Mouse (Mus musculus): ENCODE measurements around the gene Ddr2. TPM values are rescaled to one million over a fixed set of nuclear protein-coding genes. Genes with fewer than 3 reads are reported as not detected.

Gene Ddr2
- polyA plus RNA-seq, 1 experiment from 2014 or later, result 8.9 TPM

DNA sequence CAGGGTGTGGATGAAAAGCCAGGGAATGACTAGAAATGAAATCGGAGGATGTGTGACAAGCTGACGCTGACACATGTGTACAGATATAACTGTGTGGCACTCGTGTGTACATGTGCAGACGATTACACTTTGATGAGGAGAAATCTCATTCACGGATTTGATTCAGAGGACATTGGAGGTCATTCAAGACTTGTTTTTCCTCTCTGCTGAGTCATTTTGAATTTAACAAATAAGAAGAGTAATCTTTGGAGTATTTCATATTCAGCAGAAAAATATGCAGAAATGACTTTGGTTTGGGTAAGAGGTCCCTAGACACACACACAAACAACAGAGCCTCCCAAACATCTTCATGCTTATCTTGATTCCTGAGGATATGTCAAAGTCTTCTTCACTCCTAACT lies 67.6 kb downstream of the Ddr2 start:
- H3K27me3 ChIP-seq (ENCODE audit: control insufficient read depth, insufficient read depth, low read length), result no peaks in the 10 kb centered on the region
- no peak overlapping the region for H3K27ac ChIP-seq (replicated peaks; ENCODE audit: low read depth, low read length)
- 90% methylated on average over 5 of the region's 5 CpGs for WGBS
- H3K9me3 ChIP-seq (ENCODE audit: control insufficient read depth, low read length), result no peaks in the 10 kb centered on the region
- H3K36me3 ChIP-seq (ENCODE audit: control insufficient read depth, insufficient read depth, low read length), result no peaks in the 10 kb centered on the region
- no peak for ATAC-seq (ENCODE audit: low FRiP score, low TSS enrichment)
- no peak overlapping the region for H3K4me2 ChIP-seq (ENCODE audit: low read length)
- no peaks in the 10 kb centered on the region for H3K4me1 ChIP-seq (ENCODE audit: control insufficient read depth, insufficient read depth, low read length)
- H3K4me3 ChIP-seq (replicated peaks; ENCODE audit: low read depth, low read length), result no peak overlapping the region
- DNase-seq, result no peak
- no peak overlapping the region for H3K9ac ChIP-seq (replicated peaks; ENCODE audit: low read length)

DNA sequence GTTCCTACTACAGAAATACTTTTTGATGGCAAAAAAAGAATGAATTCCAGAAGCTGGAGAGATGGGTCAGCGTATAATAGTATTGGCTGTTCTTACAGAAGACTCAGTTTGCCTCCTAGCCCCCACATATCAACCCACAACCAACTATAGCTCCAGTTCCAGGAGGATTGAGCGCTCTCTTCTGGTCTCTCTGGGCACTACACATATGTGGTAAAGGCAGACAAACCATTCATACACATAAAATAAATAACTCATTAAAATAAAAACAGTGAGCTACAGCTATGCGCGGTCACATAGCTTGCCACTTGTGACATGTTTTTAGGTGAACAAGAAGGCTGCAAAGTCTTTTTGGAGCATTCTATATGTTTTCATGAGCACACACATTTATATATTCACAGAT lies 71.2 kb downstream of the Ddr2 start:
- Histone ChIP-seq H3K9ac (replicated peaks; ENCODE audit: low read length) (no peak overlapping the region), H3K4me1 (ENCODE audit: control insufficient read depth, insufficient read depth, low read length) (no peaks in the 10 kb centered on the region), H3K27ac (replicated peaks; ENCODE audit: low read depth, low read length) (no peak overlapping the region), H3K27me3 (ENCODE audit: control insufficient read depth, insufficient read depth, low read length) (no peaks in the 10 kb centered on the region), H3K36me3 (ENCODE audit: control insufficient read depth, insufficient read depth, low read length) (no peaks in the 10 kb centered on the region), H3K9me3 (ENCODE audit: control insufficient read depth, low read length) (no peaks in the 10 kb centered on the region), H3K4me2 (ENCODE audit: low read length) (no peak overlapping the region), H3K4me3 (replicated peaks; ENCODE audit: low read depth, low read length) (no peak overlapping the region)
- no peak for DNase-seq
- 72% methylated on average over 4 of the region's 4 CpGs for WGBS
- ATAC-seq (ENCODE audit: low FRiP score, low TSS enrichment), result no peak

DNA sequence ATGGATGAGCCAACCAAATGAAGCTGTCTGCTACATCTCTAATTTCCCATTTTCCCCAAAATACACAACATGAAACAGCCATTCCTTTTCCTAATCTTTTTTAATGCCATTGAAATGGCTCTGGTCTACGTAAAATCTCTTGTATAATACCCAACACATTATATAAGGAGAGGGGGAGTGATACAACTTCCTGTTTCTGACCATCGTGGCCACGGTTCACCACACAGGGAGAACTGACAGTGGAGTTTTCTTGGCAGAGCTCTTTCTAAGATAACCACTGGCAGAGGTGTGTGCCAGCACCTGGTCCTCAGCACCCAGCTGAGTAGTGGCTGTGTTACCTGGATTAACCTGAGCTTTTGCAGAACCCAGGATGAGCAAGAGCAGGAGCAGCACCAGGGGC lies 75.0 kb downstream of the Ddr2 start:
- ATAC-seq (ENCODE audit: low FRiP score, low TSS enrichment), result no peak
- DNase-seq, result no peak
- no peaks in the 10 kb centered on the region for H3K36me3 ChIP-seq (ENCODE audit: control insufficient read depth, insufficient read depth, low read length)
- H3K9me3 ChIP-seq (ENCODE audit: control insufficient read depth, low read length), result no peaks in the 10 kb centered on the region
- no peak overlapping the region for H3K4me3 ChIP-seq (replicated peaks; ENCODE audit: low read depth, low read length)
- H3K27me3 ChIP-seq (ENCODE audit: control insufficient read depth, insufficient read depth, low read length), result no peaks in the 10 kb centered on the region
- no peak overlapping the region for H3K4me2 ChIP-seq (ENCODE audit: low read length)
- WGBS, result 87% methylated on average over 3 of the region's 3 CpGs
- H3K27ac ChIP-seq (replicated peaks; ENCODE audit: low read depth, low read length), result no peak overlapping the region
- H3K9ac ChIP-seq (replicated peaks; ENCODE audit: low read length), result no peak overlapping the region
- no peaks in the 10 kb centered on the region for H3K4me1 ChIP-seq (ENCODE audit: control insufficient read depth, insufficient read depth, low read length)

DNA sequence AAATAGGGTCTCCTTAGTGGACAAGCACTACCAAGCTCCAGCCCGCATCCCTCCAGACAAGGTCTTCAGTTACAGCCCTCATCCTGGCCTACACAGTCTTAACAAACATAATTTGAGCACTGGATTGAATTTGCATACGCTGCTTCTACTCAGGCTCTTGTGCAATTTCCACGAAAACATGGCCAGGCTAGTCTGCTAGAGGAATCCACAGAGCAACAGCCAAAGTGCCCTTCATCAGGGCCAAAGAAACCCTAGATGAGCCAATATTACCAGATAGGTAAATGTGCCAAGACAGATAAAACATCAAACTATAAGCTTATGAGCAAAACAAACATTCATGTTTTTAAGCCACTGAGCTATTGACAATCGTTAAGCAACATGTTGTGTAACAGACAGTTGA lies 75.6 kb downstream of the Ddr2 start:
- Histone ChIP-seq H3K4me1 (ENCODE audit: control insufficient read depth, insufficient read depth, low read length) (no peaks in the 10 kb centered on the region), H3K27me3 (ENCODE audit: control insufficient read depth, insufficient read depth, low read length) (no peaks in the 10 kb centered on the region), H3K27ac (replicated peaks; ENCODE audit: low read depth, low read length) (no peak overlapping the region), H3K4me2 (ENCODE audit: low read length) (no peak overlapping the region), H3K36me3 (ENCODE audit: control insufficient read depth, insufficient read depth, low read length) (no peaks in the 10 kb centered on the region), H3K9me3 (ENCODE audit: control insufficient read depth, low read length) (no peaks in the 10 kb centered on the region), H3K4me3 (replicated peaks; ENCODE audit: low read depth, low read length) (no peak overlapping the region), H3K9ac (replicated peaks; ENCODE audit: low read length) (no peak overlapping the region)
- DNase-seq, result no peak
- no peak for ATAC-seq (ENCODE audit: low FRiP score, low TSS enrichment)
- WGBS, result 92% methylated on average over 4 of the region's 4 CpGs

DNA sequence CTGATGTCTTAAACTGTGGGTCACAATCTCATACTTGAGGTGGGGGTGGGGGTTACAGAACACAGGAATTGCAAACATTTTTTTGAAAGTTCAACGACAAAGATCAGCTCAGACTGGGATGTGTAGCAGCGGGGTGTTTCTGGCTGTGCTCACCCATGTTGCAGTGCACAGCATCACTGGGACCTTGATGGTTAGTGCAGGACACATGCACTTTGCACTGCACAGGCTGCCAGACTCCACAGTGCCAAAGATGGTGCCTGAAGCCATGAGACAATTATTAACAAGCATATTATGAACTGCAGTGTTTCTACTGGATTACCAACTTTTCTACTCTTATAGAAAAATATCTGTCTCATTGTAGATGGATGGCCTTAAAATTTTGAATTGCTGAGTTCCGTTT lies 78.9 kb downstream of the Ddr2 start:
- no peak for ATAC-seq (ENCODE audit: low FRiP score, low TSS enrichment)
- 89% methylated on average over 3 of the region's 3 CpGs for WGBS
- Histone ChIP-seq H3K9me3 (ENCODE audit: control insufficient read depth, low read length) (no peaks in the 10 kb centered on the region), H3K4me1 (ENCODE audit: control insufficient read depth, insufficient read depth, low read length) (no peaks in the 10 kb centered on the region), H3K4me3 (replicated peaks; ENCODE audit: low read depth, low read length) (no peak overlapping the region), H3K9ac (replicated peaks; ENCODE audit: low read length) (no peak overlapping the region), H3K36me3 (ENCODE audit: control insufficient read depth, insufficient read depth, low read length) (no peaks in the 10 kb centered on the region), H3K27ac (replicated peaks; ENCODE audit: low read depth, low read length) (no peak overlapping the region), H3K4me2 (ENCODE audit: low read length) (no peak overlapping the region), H3K27me3 (ENCODE audit: control insufficient read depth, insufficient read depth, low read length) (no peaks in the 10 kb centered on the region)
- DNase-seq, result no peak

DNA sequence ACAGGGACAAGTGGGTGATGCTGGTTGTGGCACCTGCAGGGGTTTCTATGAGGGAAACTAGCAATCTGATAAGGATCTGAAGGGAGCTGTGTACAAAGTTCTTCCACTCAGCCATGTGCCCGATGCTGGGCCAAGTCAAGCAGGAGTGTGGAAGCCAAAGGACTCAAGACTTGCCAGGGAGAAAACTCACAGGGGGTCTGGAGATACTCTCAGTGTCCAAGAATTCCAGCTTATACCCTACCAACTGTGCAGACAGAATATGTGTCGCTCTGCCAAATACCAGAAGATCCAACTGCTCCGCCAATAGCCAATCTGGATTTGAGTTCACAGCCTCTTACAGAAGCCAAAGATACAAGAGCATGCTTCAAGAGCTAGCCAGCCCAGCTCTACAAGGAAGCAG lies 95.8 kb downstream of the Ddr2 start:
- Histone ChIP-seq H3K4me2 (ENCODE audit: low read length) (no peak overlapping the region), H3K36me3 (ENCODE audit: control insufficient read depth, insufficient read depth, low read length) (no peaks in the 10 kb centered on the region), H3K27me3 (ENCODE audit: control insufficient read depth, insufficient read depth, low read length) (no peaks in the 10 kb centered on the region), H3K27ac (replicated peaks; ENCODE audit: low read depth, low read length) (no peak overlapping the region), H3K9me3 (ENCODE audit: control insufficient read depth, low read length) (peaks cover 12% of the 10 kb centered on the region), H3K4me3 (replicated peaks; ENCODE audit: low read depth, low read length) (no peak overlapping the region), H3K9ac (replicated peaks; ENCODE audit: low read length) (no peak overlapping the region), H3K4me1 (ENCODE audit: control insufficient read depth, insufficient read depth, low read length) (no peaks in the 10 kb centered on the region)
- 94% methylated on average over 3 of the region's 3 CpGs for WGBS
- DNase-seq (no peak), ATAC-seq (ENCODE audit: low FRiP score, low TSS enrichment) (no peak)

DNA sequence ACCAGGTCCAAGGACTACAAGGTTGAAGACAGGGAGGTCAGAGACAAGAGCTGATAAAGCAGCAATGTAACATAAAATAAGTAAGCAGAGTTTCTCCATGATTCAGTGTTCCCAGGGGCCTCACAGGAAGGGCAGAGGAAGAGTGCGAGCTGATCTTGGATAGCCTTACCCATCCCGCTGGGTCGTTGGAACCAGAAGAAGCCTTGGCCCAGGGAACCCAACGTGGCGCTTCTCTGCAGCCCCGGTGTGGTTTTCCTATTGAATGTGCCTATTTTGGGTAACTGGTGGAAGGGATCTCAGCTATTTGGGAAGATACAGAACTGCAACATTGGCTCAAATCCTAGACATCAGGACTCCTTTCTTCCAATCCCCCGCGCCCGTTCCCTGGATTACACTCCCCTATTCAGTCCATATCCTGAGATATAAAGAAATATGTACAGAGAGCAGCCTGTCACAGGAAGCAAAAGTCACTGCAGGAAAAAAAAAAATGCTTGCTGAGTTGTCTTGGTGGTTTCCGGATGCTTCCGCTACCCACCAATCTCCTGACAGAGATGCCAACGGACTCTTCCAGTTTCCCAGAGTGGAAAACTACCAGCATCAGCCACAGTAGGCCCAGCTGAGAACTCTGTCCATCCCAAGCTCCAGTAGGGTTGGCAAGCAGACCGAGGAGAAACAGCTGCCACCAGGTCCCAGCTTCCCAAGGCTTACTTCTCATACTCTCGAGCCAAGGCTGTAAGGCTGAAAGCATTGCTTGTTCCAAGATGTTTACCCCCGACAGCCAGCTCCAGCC lies 99.7 kb downstream of the Ddr2 start:
- H3K36me3 ChIP-seq (ENCODE audit: control insufficient read depth, insufficient read depth, low read length), result no peaks in the 10 kb centered on the region
- ATAC-seq (ENCODE audit: low FRiP score, low TSS enrichment) (no peak), DNase-seq (no peak)
- H3K27me3 ChIP-seq (ENCODE audit: control insufficient read depth, insufficient read depth, low read length), result no peaks in the 10 kb centered on the region
- no peak overlapping the region for H3K4me3 ChIP-seq (replicated peaks; ENCODE audit: low read depth, low read length)
- 93% methylated on average over 15 of the region's 15 CpGs for WGBS
- no peaks in the 10 kb centered on the region for H3K4me1 ChIP-seq (ENCODE audit: control insufficient read depth, insufficient read depth, low read length)
- no peak overlapping the region for H3K27ac ChIP-seq (replicated peaks; ENCODE audit: low read depth, low read length)
- H3K4me2 ChIP-seq (ENCODE audit: low read length), result no peak overlapping the region
- no peak overlapping the region for H3K9ac ChIP-seq (replicated peaks; ENCODE audit: low read length)
- H3K9me3 ChIP-seq (ENCODE audit: control insufficient read depth, low read length), result peaks cover 5% of the 10 kb centered on the region

DNA sequence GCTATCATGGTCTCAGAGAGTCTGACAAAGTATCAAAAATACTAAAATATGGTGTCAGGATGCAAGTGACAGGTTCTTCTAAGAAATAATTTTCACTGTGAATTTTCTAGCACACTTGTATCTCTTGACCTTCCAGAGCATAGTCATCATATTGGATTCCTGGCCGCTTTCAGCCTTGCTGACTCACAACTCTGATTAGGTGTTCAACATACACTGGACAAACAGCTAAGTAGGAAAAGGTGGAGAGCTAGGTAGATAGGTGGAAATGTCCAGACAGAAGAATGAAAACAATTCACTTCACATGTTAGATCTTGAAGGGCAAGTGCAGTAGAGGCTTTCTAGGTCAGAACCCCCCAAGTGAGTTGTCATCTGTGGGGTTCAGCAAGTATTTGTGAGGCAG lies 101.3 kb downstream of the Ddr2 start:
- Histone ChIP-seq H3K9me3 (ENCODE audit: control insufficient read depth, low read length) (no peaks in the 10 kb centered on the region), H3K27me3 (ENCODE audit: control insufficient read depth, insufficient read depth, low read length) (no peaks in the 10 kb centered on the region), H3K4me3 (replicated peaks; ENCODE audit: low read depth, low read length) (no peak overlapping the region), H3K36me3 (ENCODE audit: control insufficient read depth, insufficient read depth, low read length) (no peaks in the 10 kb centered on the region), H3K9ac (replicated peaks; ENCODE audit: low read length) (no peak overlapping the region), H3K4me2 (ENCODE audit: low read length) (no peak overlapping the region), H3K4me1 (ENCODE audit: control insufficient read depth, insufficient read depth, low read length) (no peaks in the 10 kb centered on the region), H3K27ac (replicated peaks; ENCODE audit: low read depth, low read length) (no peak overlapping the region)
- DNase-seq, result no peak
- ATAC-seq (ENCODE audit: low FRiP score, low TSS enrichment), result no peak
- 96% methylated on average over 1 of the region's 1 CpGs for WGBS

DNA sequence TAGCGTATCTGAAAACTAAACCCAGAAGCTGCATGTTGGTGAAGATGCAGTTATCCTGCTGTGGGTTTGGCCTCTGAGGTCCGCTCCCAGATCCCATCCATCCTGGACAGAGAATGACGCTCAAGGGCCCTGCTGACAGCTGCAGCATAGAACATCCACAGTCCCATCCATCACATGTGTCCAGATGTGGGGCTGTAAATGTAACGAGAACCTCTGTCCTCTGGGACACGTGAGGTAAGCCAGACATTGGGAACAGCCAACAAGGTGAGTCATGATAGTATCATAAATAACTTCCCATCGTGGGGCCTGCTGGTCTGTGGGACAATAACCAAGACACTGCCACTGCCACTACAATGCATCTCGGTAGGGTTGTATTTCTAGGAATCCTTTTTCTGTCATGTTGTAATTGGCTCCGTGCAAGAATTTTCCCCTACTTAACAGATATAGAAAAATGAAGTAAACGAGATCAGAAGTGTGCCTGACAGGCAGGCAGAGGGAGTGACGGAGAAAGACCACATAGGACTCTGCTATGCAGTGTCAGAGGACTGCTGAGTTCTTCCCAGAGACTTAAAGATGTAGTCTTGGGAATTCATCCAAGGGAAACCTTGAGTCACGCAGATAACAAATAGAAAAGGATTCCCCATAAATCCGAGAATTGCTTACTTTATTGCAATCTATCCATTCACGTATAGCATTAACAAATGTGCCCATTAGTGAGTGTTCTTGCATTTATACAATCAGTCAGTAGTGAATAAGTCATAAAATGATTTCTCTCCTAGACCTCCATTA lies 101.9 kb downstream of the Ddr2 start:
- no peak overlapping the region for H3K9ac ChIP-seq (replicated peaks; ENCODE audit: low read length)
- 93% methylated on average over 13 of the region's 13 CpGs for WGBS
- H3K9me3 ChIP-seq (ENCODE audit: control insufficient read depth, low read length), result no peaks in the 10 kb centered on the region
- no peaks in the 10 kb centered on the region for H3K27me3 ChIP-seq (ENCODE audit: control insufficient read depth, insufficient read depth, low read length)
- no peak for ATAC-seq (ENCODE audit: low FRiP score, low TSS enrichment)
- DNase-seq, result no peak
- no peaks in the 10 kb centered on the region for H3K36me3 ChIP-seq (ENCODE audit: control insufficient read depth, insufficient read depth, low read length)
- H3K4me2 ChIP-seq (ENCODE audit: low read length), result no peak overlapping the region
- H3K27ac ChIP-seq (replicated peaks; ENCODE audit: low read depth, low read length), result no peak overlapping the region
- no peak overlapping the region for H3K4me3 ChIP-seq (replicated peaks; ENCODE audit: low read depth, low read length)
- H3K4me1 ChIP-seq (ENCODE audit: control insufficient read depth, insufficient read depth, low read length), result no peaks in the 10 kb centered on the region
